Mouse (Mus musculus) embryonic facial prominence, embryonic 13.5 days (tissue): ENCODE data around the gene Rad51b. TPM values are rescaled to one million over a fixed set of nuclear protein-coding genes. Genes with fewer than 3 reads are reported as not detected.
A peak's percentile ranks its signal among the peaks of the same experiment; 100 is the strongest.

Source experiments
- ATAC-seq: fragments of 200-750 bp; cut with Nextera tagmentation; 2 replicates; pipeline ENCODE4 v1.8.0; 2017; ENCODE audit warnings: low read depth; ENCODE audit not compliant: insufficient number of reproducible peaks, insufficient read depth, low FRiP score, low TSS enrichment
- H3K27ac ChIP-seq: fragments of 300-500 bp; sonication (generic); 2 replicates; pipeline ENCODE4 v1.5.1; 2015; ENCODE audit warnings: moderate library complexity, mild to moderate bottlenecking, inconsistent platforms
- H3K27me3 ChIP-seq: fragments of 300-500 bp; sonication (generic); 2 replicates; pipeline ENCODE4 v1.6.1; 2015; ENCODE audit warnings: mild to moderate bottlenecking, inconsistent platforms
- H3K36me3 ChIP-seq: fragments of 300-500 bp; sonication (generic); 2 replicates; pipeline ENCODE4 v1.6.1; 2015; ENCODE audit warnings: mild to moderate bottlenecking, inconsistent platforms
- H3K4me1 ChIP-seq: fragments of 300-500 bp; sonication (generic); 2 replicates; pipeline ENCODE4 v1.6.1; 2015; ENCODE audit warnings: inconsistent platforms
- H3K4me2 ChIP-seq: fragments of 300-500 bp; sonication (generic); 2 replicates; pipeline ENCODE4 v1.6.1; 2015; ENCODE audit warnings: moderate library complexity, mild to moderate bottlenecking, inconsistent platforms
- H3K4me3 ChIP-seq: fragments of 300-500 bp; sonication (generic); 2 replicates; pipeline ENCODE4 v1.5.1; 2015; ENCODE audit warnings: mild to moderate bottlenecking, inconsistent platforms
- H3K9ac ChIP-seq: fragments of 300-500 bp; sonication (generic); 2 replicates; pipeline ENCODE4 v1.6.1; 2015; ENCODE audit warnings: mild to moderate bottlenecking, inconsistent platforms
- H3K9me3 ChIP-seq: fragments of 300-500 bp; sonication (generic); 2 replicates; pipeline ENCODE4 v1.6.1; 2016; ENCODE audit warnings: inconsistent platforms
- WGBS: fragments of 180-500 bp; shearing (Covaris S2); methylation state at CpG from one replicate; pipeline ENCODE4 v1.1.7; 2015; ENCODE audit warnings: mixed read lengths; 5-methylcytosine and 5-hydroxymethylcytosine counted together
- polyA plus RNA-seq: library from polyadenylated mRNA; unstranded; fragments of >200 nt; fragmentation: Nextera tagmentation; extraction: Ambion mirVana; gene quantifications from 2 replicates; pipeline ENCODE4 v1.2.1, GENCODE M21; 2015

The Rad51b gene
- polyA plus RNA-seq, 1 experiment from 2014 or later, result 8.8 TPM

DNA sequence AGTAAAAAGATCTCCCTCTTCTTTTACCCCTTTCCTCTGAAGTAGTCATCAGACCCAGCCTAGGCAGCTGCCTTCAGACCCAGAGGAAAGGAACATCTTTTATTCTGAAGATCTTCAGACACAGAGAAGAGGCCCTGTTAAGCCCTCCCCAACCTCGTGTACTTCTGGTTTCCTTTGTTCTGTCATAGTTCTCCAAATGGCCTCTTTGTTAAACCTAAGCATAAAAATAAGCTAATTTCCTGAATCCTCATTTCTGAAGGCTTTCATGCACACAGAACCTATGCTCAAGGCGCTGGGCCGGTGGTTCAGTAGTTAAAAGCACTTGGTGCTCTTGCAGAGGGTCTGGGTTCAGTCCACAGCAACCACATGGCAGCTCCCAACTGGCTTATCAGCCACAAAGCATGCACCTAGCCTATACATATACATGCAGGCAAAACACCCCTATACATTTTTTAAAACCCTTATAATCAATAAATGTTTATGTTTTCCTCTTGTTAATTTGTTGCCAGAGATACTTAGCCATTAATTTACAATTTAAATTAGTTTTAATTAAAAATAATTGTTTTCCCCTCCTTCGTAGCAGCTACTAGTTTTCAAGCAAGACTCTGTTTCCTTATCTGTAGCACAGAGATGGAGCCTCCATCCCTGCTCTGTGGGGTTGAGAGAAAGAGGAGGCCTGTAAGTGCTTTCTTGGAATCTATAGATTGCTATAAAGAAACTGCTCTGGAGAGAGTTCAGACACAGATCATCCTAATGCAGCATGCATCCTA is 330.5 kb downstream of the Rad51b start:
- H3K27ac ChIP-seq, result peak overlapping the region; percentile 80
- 45% methylated on average over 4 of the region's 4 CpGs for WGBS
- H3K4me3 ChIP-seq, result no peak overlapping the region
- no peaks in the 10 kb centered on the region for H3K27me3 ChIP-seq
- H3K36me3 ChIP-seq, result no peaks in the 10 kb centered on the region
- no peak for ATAC-seq
- H3K9ac ChIP-seq, result no peak overlapping the region
- peaks cover 35% of the 10 kb centered on the region for H3K4me1 ChIP-seq
- H3K9me3 ChIP-seq, result no peaks in the 10 kb centered on the region
- no peak overlapping the region for H3K4me2 ChIP-seq

DNA sequence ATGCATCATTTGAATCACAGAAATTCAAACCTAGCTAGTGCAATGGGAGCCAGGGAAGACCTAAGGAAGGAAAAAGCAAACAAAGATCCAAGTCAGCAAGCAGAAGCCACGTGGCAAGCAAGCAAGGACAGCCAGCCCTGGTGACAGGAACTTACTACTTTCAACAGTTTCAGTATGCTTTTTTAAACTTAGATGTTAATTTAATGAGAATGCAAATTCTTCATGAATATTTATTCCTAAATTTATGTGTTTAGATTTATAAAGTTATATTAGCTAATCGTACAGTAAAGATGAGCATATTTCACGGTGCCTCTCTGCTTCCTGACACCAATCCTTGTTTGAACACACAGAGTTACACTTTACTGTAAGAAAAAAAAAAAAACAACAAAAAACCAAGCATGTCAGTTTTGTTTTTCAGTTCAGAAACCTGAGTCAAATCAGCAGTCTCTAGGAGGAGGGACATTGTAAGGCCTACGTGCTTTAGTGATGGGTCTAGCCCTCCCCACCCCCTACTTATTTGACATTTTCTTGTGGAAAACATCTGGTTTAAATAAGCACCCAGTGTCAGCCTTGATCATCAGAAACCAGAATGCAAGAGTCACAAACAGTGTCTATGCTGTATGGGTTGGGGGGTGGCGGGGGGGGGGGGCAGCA is 331.2 kb downstream of the Rad51b start:
- no peak overlapping the region for H3K4me3 ChIP-seq
- H3K36me3 ChIP-seq, result no peaks in the 10 kb centered on the region
- H3K27me3 ChIP-seq, result no peaks in the 10 kb centered on the region
- 30% methylated on average over 5 of the region's 5 CpGs for WGBS
- H3K9ac ChIP-seq, result no peak overlapping the region
- peak overlapping the region; percentile 80 for H3K27ac ChIP-seq
- peak; percentile 64 for ATAC-seq
- peaks cover 35% of the 10 kb centered on the region for H3K4me1 ChIP-seq
- no peaks in the 10 kb centered on the region for H3K9me3 ChIP-seq
- no peak overlapping the region for H3K4me2 ChIP-seq

DNA sequence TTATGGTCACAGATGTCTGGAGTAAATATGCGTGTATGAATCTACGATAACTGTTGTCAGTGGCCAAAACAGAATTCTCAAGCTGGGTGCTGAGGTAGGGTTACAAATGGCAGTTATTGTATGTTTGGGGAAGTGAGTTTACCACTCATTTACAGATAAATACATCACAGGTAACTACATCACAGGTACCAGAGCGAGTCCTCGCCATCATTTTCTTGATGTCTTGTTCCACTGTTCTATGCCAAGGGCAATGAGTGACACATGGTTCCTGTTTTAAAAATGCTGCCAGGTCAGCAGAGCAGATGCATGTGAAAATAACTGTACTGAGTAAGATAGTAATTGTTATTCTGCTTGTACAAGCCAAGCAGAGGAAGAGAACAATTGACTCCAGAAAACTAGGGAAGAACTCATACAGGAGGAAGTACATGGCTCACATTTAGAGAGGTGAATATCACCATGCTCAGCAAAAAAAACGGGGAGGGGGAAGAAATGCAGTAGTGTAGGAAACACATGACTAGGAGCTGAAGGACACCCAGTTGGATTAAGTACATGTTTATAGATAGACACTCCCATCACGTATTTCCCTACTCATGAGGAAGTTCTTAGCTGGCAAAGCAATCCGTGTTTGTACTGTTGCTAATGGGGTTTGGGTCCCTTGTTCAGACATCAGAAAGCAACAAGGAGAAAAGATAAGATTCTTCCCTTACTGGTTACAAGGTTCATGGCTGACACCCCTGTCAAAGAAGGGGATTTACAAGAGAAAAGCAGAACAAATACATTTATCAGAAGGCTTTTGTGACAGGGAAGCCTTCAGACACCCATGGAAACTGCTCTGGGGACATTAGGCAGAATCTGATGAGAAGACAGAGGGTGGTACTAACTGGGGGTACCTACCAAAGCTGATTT is 333.1 kb downstream of the Rad51b start:
- peaks cover 35% of the 10 kb centered on the region for H3K4me1 ChIP-seq
- WGBS, result 82% methylated on average over 7 of the region's 7 CpGs
- no peak for ATAC-seq
- H3K9ac ChIP-seq, result no peak overlapping the region
- H3K27ac ChIP-seq, result no peak overlapping the region
- H3K4me2 ChIP-seq, result no peak overlapping the region
- no peaks in the 10 kb centered on the region for H3K9me3 ChIP-seq
- no peaks in the 10 kb centered on the region for H3K27me3 ChIP-seq
- H3K36me3 ChIP-seq, result no peaks in the 10 kb centered on the region
- no peak overlapping the region for H3K4me3 ChIP-seq

DNA sequence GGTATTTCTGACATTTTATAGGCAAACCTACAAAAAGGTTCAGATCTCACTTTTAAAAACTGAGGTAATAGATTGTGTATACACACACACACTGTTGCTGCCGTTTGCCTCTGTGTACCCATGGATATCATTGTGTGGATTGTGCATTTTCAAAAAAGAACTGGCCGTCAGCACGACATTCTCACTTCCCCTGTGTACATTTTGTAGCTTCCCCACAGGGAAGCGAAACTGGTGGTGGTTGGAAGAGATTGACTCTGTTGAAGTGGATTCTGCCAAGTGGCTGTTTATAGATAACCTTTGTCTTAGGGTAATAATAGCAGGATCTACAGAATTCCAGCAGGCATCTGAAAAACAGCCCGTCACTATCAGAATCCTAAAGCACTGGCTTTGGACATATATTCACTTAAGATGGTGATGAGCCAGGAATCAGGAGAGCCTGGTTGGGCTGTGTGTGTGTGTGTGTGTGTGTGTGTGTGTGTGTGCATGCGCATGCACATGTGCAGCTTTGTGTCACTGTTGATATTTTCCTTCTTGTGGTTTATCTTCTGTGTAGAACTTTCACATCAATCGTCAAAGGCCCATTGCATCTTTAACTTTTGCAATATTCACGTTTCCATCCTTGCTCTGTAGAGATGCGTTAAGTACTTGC is 336.5 kb downstream of the Rad51b start:
- Histone ChIP-seq H3K9me3 (no peaks in the 10 kb centered on the region), H3K36me3 (no peaks in the 10 kb centered on the region), H3K27ac (no peak overlapping the region), H3K9ac (no peak overlapping the region), H3K4me1 (peaks cover 7% of the 10 kb centered on the region), H3K4me2 (no peak overlapping the region), H3K4me3 (no peak overlapping the region), H3K27me3 (no peaks in the 10 kb centered on the region)
- WGBS, result 89% methylated on average over 9 of the region's 9 CpGs
- no peak for ATAC-seq

DNA sequence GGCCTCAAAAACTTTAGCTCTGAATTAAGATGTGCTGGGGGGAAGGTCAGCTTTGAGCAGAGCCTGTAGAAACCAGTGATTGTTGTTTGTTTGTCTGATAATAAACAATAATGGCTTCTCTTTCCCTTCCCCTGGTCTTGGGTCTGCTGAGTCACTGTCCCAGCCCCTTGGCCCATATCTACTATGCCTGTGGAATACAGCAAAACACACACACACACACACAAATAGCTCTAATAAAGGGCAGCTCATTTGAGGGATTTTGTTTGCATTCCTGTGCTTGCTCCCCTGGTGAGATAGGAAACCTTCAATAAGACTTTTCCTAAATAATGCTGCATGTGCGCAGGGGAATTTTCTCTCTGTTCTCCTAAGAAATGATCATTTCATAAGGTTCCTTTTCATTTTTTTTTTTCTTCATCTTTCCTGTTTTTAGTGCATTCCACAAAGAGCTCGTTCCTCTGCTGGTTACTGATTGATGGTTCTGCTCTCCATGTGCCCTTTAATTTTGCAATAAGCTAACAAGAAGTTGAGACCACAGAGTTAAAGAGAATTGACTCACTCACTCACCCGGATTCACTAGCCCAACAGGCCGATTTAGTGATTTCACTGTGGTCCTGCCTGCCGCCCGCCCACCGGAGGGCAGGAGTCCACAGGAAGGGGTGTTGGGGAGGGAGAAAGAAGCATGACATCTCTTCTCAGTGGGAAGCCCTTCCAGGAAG is 344.6 kb downstream of the Rad51b start:
- Histone ChIP-seq H3K9ac (no peak overlapping the region), H3K9me3 (no peaks in the 10 kb centered on the region), H3K4me1 (peaks cover 9% of the 10 kb centered on the region; the same call in 1 of the 2 replicates), H3K27ac (peak overlapping the region; percentile 48; the same call in 1 of the 2 replicates), H3K36me3 (no peaks in the 10 kb centered on the region), H3K4me3 (no peak overlapping the region), H3K27me3 (no peaks in the 10 kb centered on the region), H3K4me2 (no peak overlapping the region)
- WGBS, result 38% methylated on average over 7 of the region's 7 CpGs
- no peak for ATAC-seq

DNA sequence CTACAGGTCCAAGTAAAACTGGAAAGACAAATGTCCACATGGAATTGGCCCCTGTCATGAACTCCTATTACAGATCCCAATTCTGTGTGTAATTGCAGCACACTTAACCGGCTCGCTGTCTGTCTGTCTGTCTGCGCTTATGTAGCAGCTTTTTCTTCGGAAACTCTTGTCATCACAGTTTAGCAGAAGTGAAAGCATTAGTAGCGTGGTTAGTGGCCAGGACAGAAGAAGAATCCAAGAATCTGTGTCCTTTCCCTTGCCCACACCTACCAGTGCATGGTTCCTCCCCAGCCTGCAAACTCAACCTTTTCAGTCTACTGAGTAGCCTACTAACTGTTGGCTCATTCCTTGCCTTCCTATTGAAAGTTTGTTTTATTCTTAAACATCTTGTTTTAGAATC is 345.6 kb downstream of the Rad51b start:
- no peaks in the 10 kb centered on the region for H3K27me3 ChIP-seq
- no peak overlapping the region for H3K27ac ChIP-seq
- peaks cover 14% of the 10 kb centered on the region for H3K4me1 ChIP-seq
- no peaks in the 10 kb centered on the region for H3K9me3 ChIP-seq
- no peak overlapping the region for H3K9ac ChIP-seq
- no peak overlapping the region for H3K4me2 ChIP-seq
- WGBS, result 93% methylated on average over 5 of the region's 5 CpGs
- H3K4me3 ChIP-seq, result no peak overlapping the region
- ATAC-seq, result no peak
- no peaks in the 10 kb centered on the region for H3K36me3 ChIP-seq

DNA sequence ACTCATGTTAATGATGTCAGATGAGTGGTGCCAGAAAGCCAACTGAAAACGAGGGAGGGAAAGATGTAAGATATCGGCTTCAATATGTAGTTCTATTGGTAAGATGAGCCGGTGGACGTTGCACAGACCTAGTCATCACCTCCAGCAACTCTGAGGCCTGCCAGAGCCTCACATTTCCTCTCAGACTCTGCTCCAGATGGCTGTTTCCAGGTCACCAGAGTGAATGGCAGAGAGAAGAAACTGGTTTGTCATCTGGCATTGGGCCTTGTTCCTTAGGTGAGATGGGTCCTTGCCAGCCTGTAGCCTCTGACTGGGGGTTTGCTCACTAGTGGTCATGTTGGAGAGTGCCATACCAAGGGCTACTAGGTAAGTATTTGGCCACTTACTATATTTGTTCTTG is 348.6 kb downstream of the Rad51b start:
- 84% methylated on average over 4 of the region's 4 CpGs for WGBS
- no peak for ATAC-seq
- H3K27me3 ChIP-seq, result no peaks in the 10 kb centered on the region

DNA sequence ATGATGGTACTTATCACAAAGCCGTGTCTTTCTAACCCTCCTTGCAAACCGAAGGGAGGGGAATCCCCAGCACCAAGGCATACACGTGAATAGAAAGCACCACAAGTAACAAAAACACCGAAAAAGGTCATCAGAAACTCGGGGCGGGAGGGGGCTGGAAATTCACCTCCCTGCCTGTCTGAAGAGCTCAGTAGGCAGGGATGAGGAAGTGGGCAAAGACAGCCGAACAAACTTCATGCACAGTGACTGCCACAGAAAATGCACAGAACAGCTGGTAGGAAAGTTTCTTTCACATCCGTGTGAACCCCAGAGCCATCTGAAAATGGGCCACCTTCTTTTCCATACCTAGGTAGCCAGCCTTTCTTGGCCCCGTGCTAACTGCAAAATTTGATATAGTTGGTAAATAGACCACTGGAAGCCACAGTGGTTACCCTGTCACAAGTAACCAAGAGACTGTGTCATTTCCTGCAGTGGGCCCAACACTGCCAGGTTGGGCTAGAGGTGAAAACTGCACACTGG is 349.6 kb downstream of the Rad51b start:
- Histone ChIP-seq H3K36me3 (no peaks in the 10 kb centered on the region), H3K27ac (no peak overlapping the region), H3K4me2 (no peak overlapping the region), H3K27me3 (no peaks in the 10 kb centered on the region), H3K4me1 (peaks cover 30% of the 10 kb centered on the region), H3K9ac (no peak overlapping the region), H3K4me3 (no peak overlapping the region), H3K9me3 (no peaks in the 10 kb centered on the region)
- ATAC-seq, result no peak
- 85% methylated on average over 9 of the region's 9 CpGs for WGBS

More for the DNA sequence above, 348.6 kb downstream of the Rad51b start:
- Histone ChIP-seq H3K9ac (no peak overlapping the region), H3K27ac (no peak overlapping the region), H3K4me3 (no peak overlapping the region), H3K4me2 (no peak overlapping the region), H3K9me3 (no peaks in the 10 kb centered on the region), H3K36me3 (no peaks in the 10 kb centered on the region), H3K4me1 (peaks cover 34% of the 10 kb centered on the region)

DNA sequence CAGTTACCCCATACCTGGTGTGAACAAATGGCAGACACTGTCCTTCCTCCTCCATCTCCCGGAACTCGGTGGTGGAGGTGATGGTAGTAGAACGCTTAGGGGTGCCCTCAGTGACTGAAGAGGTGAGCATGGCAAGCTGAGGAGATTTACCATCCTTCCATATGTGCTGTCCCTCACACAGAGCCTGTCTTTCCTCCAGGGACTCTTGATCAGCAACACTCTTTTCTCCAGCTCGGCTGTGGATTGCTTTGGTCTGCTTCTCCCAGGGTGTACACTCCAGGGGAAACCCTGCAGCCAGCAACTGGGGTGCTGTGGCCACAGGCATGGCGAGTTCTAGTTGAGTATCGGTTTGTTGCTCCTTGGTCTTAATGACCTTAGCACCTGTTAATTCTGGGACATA is 350.3 kb downstream of the Rad51b start:
- H3K4me1 ChIP-seq, result peaks cover 29% of the 10 kb centered on the region
- H3K4me3 ChIP-seq, result no peak overlapping the region
- peak overlapping the region; percentile 81 for H3K27ac ChIP-seq
- no peaks in the 10 kb centered on the region for H3K36me3 ChIP-seq
- no peak overlapping the region for H3K9ac ChIP-seq
- H3K4me2 ChIP-seq, result no peak overlapping the region
- ATAC-seq, result no peak
- 89% methylated on average over 6 of the region's 6 CpGs for WGBS
- no peaks in the 10 kb centered on the region for H3K9me3 ChIP-seq
- no peaks in the 10 kb centered on the region for H3K27me3 ChIP-seq

DNA sequence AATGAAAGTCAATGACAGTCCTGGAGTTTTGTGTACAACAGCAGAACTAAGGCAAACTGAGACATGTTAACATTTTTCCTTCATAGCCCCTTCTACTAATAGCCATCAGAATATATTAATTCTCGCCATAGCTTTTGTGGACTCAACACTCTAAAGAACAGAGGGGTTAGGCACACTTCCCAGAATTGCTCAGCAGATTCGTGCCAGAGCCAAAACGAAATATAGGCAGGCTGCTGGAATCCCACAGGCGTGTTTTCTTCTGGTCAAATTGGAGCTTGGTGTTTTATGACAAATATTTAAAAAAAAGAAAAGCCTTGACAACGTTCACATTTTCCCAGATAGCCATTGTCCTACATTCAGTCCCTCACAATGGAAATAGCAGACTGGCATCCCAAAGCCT is 350.9 kb downstream of the Rad51b start:
- no peak for ATAC-seq
- Histone ChIP-seq H3K4me1 (peaks cover 34% of the 10 kb centered on the region), H3K27ac (peak overlapping the region; percentile 81), H3K27me3 (no peaks in the 10 kb centered on the region), H3K9me3 (no peaks in the 10 kb centered on the region), H3K4me3 (no peak overlapping the region), H3K4me2 (no peak overlapping the region), H3K36me3 (no peaks in the 10 kb centered on the region), H3K9ac (no peak overlapping the region)
- 66% methylated on average over 5 of the region's 5 CpGs for WGBS
